Mouse (Mus musculus): ENCODE measurements around the gene Lima1.

DNA sequence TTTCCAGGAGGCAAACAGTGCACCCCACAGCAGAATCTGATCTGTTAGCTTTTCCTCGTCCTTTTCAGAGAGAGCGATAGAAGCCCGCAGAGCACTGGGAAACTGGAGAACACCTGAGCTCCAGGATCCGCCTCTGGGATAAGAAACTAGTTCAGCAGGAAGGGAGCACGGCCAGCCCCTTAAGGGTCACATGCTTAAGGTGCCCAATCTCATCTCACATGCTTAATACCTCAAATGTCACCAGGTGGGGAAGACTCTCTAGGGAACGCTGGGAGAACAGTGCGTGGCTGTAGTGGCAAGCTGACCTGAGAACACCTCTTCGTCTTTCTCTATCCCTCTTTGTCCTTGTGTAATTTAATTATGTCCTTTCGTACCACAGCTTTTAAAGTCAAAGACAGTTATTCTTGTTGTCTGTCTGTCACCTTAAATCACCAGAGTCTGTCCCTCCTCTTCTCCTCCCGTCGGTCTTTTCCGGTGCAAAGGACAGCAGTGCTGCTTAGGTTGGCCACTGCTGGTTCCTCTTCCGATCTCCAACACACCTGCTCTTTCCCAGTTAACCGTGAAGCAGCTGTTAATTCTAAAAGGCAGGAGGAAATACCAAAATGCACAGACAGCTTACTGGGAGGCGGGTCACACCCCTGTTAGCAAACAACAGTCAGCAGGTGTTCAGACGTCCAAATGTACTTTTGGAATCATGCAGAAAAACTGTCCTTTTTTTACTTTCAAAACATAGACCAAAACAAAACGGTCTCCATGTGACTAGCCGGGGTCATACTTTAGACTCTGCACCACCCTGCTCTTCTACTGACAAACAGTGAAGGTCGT is 15.4 kb upstream of the Lima1 start:
- TF ChIP-seq CTCF (IDR thresholded peaks at IDR 0.05; ENCODE audit: borderline replicate concordance, extremely low read depth, insufficient read depth, insufficient read length), result no peak
- TF ChIP-seq POLR2A (IDR thresholded peaks at IDR 0.05; ENCODE audit: borderline replicate concordance, extremely low read depth, insufficient read depth, insufficient read length, poor library complexity, severe bottlenecking), result no peak

Measured in brain, embryonic 14.5 days (tissue).